Mouse (Mus musculus) effector memory CD4-positive, alpha-beta T cell, adult 5 months (primary cell): Measurements from ENCODE around the gene Serpinh1. TPM values are rescaled to one million over a fixed set of nuclear protein-coding genes. Genes with fewer than 3 reads are reported as not detected.

ENCODE experiments used
- polyA plus RNA-seq: library from polyadenylated mRNA; unstranded; fragments of 100-300 nt; shearing (Covaris generic); gene quantifications from one replicate; pipeline ENCODE4 v1.2.1, GENCODE M21; 2017

Gene Serpinh1
- not detected for polyA plus RNA-seq

DNA sequence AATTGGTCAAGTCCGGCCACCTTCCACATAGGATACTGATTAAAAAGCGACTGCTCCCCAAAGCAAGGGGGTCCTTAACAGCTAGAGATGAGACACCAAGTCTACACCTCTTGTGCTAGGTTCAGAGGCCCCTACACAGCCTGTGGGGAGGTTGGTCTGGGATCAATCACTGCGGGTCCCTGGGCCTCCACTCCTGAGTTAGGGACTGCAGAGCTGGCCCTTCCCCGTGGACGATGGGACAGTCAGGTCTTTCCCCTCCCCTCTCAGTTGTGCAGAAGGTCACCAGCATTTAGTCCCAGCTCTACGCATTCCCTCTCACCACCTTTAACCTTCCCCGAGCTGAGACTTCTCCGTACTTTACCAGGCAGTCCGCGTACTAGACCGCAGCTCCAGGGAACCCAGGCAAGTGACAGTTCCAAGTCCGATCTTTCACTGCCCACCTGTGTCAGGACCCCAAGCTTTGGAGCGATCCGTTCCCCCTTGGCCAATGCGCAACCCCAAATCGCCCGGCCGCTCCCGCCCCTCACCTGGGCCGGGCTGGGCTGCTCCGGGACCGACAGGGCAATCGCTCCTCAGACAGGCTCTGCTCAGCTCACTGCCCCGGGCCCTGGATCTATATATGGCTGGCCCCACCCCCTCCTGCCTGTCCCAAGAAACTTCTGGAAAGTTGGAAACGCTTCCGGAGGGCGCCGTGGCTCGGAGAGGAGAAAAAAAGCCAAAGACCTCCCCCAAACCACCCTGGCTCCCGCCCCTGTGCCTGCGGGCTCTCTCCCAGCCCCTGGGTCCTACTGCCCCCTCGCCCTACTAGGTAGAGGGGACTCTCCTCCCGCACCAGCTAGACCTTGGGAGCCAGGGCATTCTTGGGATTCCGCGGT, at the start of gene Serpinh1:
Gene Serpinh1, minus strand, starts transcription at position 714 of the 875 bp plus-strand sequence.

DNA sequence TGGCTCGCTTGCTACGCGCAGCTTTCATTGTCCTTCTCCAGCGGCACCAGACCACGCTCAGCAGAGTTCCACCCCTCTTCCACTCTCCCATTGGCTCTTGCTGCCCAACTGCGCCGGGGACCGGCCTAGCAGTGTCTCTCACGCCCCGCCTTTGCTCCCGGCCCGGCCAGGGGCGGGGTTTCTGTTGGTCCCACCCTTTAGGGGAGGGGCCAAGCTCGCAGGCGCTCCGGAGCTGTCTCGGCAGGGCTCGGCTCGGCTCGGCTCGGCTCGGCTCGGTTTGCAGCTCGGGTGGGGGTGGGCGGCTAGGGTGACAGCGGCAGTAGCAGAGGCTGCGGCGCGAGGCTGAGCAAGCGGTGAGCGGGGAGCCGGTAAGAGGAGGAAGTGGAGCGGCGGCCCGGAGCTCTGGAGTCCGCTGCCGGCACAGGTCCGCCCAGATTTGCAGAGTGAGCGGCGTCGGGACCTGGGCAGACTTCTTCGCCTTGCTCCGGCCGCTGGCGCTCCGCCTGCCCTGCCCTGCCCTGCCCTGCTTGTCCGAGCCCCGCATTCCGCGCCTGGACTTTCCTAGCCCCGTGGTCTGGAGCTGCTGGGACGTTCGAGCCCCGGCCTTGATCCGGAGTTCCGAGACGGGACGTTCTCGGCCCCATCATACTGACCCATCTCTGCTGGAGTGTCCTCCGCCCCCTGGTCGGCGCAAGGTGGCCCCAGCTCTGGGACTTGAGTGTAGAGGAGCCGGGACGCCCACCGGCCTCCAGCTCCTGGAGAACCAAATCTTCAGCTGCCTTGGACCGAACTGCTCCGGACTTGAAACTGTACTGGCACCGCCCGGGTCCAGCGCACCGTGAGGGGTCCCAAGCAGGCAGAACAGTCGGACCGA, 28.4 kb upstream of the Serpinh1 start, which contains the start of gene Gdpd5:
Gene Gdpd5, plus strand, starts transcription at position 201 of the 874 bp plus-strand sequence.

Other genes starting within 250 kb of the Serpinh1 start
- gene Uvrag, start 212.1 kb downstream of the Serpinh1 start, polyA plus RNA-seq: 74.5 TPM
- 2.3 TPM for gene Dgat2, start 170.5 kb downstream of the Serpinh1 start, polyA plus RNA-seq
- gene Mogat2, start 114.6 kb downstream of the Serpinh1 start, polyA plus RNA-seq: not detected
- 1.4 TPM for gene Map6, start 85.8 kb downstream of the Serpinh1 start, polyA plus RNA-seq
- 10.9 TPM for gene Gdpd5, start 28.2 kb upstream of the Serpinh1 start, polyA plus RNA-seq
- gene Klhl35, start 112.8 kb upstream of the Serpinh1 start, polyA plus RNA-seq: 1.3 TPM
- 1,336 TPM for gene Rps3, start 130.5 kb upstream of the Serpinh1 start, polyA plus RNA-seq
- gene Arrb1, start 182.2 kb upstream of the Serpinh1 start, polyA plus RNA-seq: 17.9 TPM